Comparison of ENCODE assay signal across 14 mouse cellular contexts in the genomic region with DNA sequence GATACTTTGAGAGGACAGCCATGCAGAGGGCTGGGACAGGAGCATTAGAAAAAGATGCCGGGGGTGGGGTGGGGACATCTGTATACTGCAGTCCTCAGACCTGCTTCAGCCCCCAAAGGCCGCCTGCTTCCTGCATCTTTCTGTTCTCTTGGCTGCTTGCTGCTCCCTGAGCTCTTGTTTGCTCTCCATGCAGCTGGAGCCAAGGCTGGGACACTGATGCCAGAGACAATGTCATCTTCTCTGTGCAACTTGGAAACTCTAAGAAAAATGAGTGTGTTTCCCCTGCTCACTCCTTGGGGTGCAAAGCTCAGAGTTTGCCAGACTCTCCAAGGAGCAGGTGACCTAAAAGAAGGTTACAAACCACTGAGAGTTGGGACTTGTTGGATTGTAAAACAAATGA. TPM values are rescaled to one million over a fixed set of nuclear protein-coding genes. Genes with fewer than 3 reads are reported as not detected.
"Had no signal": no experiment of that assay in that cellular context is flagged by ENCODE, and none has a peak within 500 bp of the region (broad histone marks: within the 10 kb centered on the region; RNA-seq: fewer than 3 reads in every experiment).

No protein-coding gene starts in this region.

- DNase-seq: kidney, postnatal 10 days; kidney, postnatal 36 days; left cerebral cortex, postnatal 4 days; liver, postnatal 0 days; lung, embryonic 14.5 days; midbrain, embryonic 14.5 days; thymus, postnatal 25 days had no signal

RNA-seq across cellular contexts. Expression of gene AL607142.1, which starts 55.6 kb away (rescaled TPM):
- total RNA-seq: layer of hippocampus, adult 8-10 months; layer of hippocampus, postnatal 14 days; left cerebral cortex, adult 8-10 months; left cerebral cortex, postnatal 14 days; left cerebral cortex, postnatal 4 days; megakaryocyte progenitor cell, adult 5-6 weeks; megakaryocyte-erythroid progenitor cell, adult 5-6 weeks; midbrain, postnatal 0 days had no signal
